Mouse (Mus musculus): ENCODE results near the gene Atp10b. TPM values are rescaled to one million over a fixed set of nuclear protein-coding genes. Genes with fewer than 3 reads are reported as not detected.

Atp10b gene
- polyA plus RNA-seq, 1 experiment = 22.5 TPM

- 88% methylated on average over 3 of the region's 3 CpGs for WGBS
- DNase-seq (ENCODE audit: low read depth, low spot score) = no peak
These were observed 40.3 kb downstream of the Atp10b start for GRCm38 (mm10) chr11:43189817-43190593.

- DNase-seq (ENCODE audit: low read depth, low spot score) = no peak
- 51% methylated on average over 2 of the region's 2 CpGs for WGBS
These were observed 49.1 kb downstream of the Atp10b start for GRCm38 (mm10) chr11:43198811-43199210.

- DNase-seq (ENCODE audit: low read depth, low spot score) = no peak
These were observed 49.7 kb downstream of the Atp10b start for GRCm38 (mm10) chr11:43199358-43199757.

- WGBS = 89% methylated on average over 2 of the region's 2 CpGs
- DNase-seq (ENCODE audit: low read depth, low spot score) = no peak
These were observed 50.4 kb downstream of the Atp10b start for GRCm38 (mm10) chr11:43200089-43200488.

GRCm38 (mm10) chr11:43203580-43203979, 53.9 kb downstream of the Atp10b start:
- no peak for DNase-seq (ENCODE audit: low read depth, low spot score)
- 61% methylated on average over 3 of the region's 3 CpGs for WGBS

GRCm38 (mm10) chr11:43213134-43213533, 63.5 kb downstream of the Atp10b start:
- 21% methylated on average over 1 of the region's 1 CpGs for WGBS
- no peak for DNase-seq (ENCODE audit: low read depth, low spot score)

- WGBS = 89% methylated on average over 1 of the region's 1 CpGs
- DNase-seq (ENCODE audit: low read depth, low spot score) = no peak
These were observed 64.1 kb downstream of the Atp10b start for GRCm38 (mm10) chr11:43213740-43214139.

- DNase-seq (ENCODE audit: low read depth, low spot score) = no peak
These were observed 67.3 kb downstream of the Atp10b start for GRCm38 (mm10) chr11:43217021-43217420.

GRCm38 (mm10) chr11:43230231-43230630, 80.6 kb downstream of the Atp10b start:
- no peak for DNase-seq (ENCODE audit: low read depth, low spot score)
- 95% methylated on average over 6 of the region's 6 CpGs for WGBS

More at GRCm38 (mm10) chr11:43217021-43217420, 67.3 kb downstream of the Atp10b start:
- WGBS = 26% methylated on average over 4 of the region's 4 CpGs

- WGBS = 84% methylated on average over 7 of the region's 7 CpGs
These were observed 82.4 kb downstream of the Atp10b start for GRCm38 (mm10) chr11:43232073-43232472.

GRCm38 (mm10) chr11:43236360-43237039, 86.8 kb downstream of the Atp10b start:
- no peak for DNase-seq (ENCODE audit: low read depth, low spot score)
- 88% methylated on average over 8 of the region's 8 CpGs for WGBS

More at GRCm38 (mm10) chr11:43232073-43232472, 82.4 kb downstream of the Atp10b start:
- no peak for DNase-seq (ENCODE audit: low read depth, low spot score)

GRCm38 (mm10) chr11:43239804-43240203, 90.1 kb downstream of the Atp10b start:
- no peak for DNase-seq (ENCODE audit: low read depth, low spot score)
- WGBS = 94% methylated on average over 8 of the region's 8 CpGs

GRCm38 (mm10) chr11:43253034-43253433, 103.4 kb downstream of the Atp10b start:
- WGBS = 58% methylated on average over 6 of the region's 6 CpGs
- DNase-seq (ENCODE audit: low read depth, low spot score) = no peak

- WGBS = 88% methylated on average over 4 of the region's 4 CpGs
- no peak for DNase-seq (ENCODE audit: low read depth, low spot score)
These were observed 105.6 kb downstream of the Atp10b start for GRCm38 (mm10) chr11:43255262-43255661.

GRCm38 (mm10) chr11:43257291-43257690, 107.6 kb downstream of the Atp10b start:
- DNase-seq (ENCODE audit: low read depth, low spot score) = no peak
- WGBS = 80% methylated on average over 3 of the region's 3 CpGs

- no peak for DNase-seq (ENCODE audit: low read depth, low spot score)
- 67% methylated on average over 7 of the region's 7 CpGs for WGBS
These were observed 108.1 kb downstream of the Atp10b start for GRCm38 (mm10) chr11:43257781-43258180.

- 43% methylated on average over 3 of the region's 3 CpGs for WGBS
- no peak for DNase-seq (ENCODE audit: low read depth, low spot score)
These were observed 114.0 kb downstream of the Atp10b start for GRCm38 (mm10) chr11:43263548-43264218.

GRCm38 (mm10) chr11:43267505-43267904, 117.8 kb downstream of the Atp10b start:
- no peak for DNase-seq (ENCODE audit: low read depth, low spot score)
- WGBS = 61% methylated on average over 3 of the region's 3 CpGs

- DNase-seq (ENCODE audit: low read depth, low spot score) = no peak
- 81% methylated on average over 6 of the region's 6 CpGs for WGBS
These were observed 120.0 kb downstream of the Atp10b start for GRCm38 (mm10) chr11:43269503-43270255.

All from large intestine, adult 2 months (tissue).